Mouse (Mus musculus): ENCODE measurements around the gene Colec11.
A peak's percentile ranks its signal among the peaks of the same experiment; 100 is the strongest.

The Colec11 gene

DNA sequence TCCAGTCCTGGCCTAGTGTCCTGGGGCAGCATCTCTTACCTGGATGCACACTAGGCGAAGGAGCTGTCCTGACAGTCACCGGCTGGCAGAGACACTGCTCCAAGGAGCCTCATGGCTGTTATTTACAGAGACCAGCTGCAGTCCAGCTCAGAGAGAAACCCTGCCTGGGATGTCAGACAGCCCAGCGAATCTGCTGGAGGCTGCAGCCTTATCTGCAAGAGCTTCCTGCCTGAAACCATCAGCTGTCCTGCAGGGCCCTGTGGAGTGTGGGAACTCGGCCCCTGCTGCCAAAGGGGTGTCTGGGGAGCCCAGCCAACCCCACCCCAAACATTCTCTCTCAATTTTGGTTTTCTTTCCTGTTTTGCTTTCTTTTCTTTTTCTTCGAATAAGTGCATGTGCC, at the start of gene Colec11:
TSS of gene Colec11 (minus strand) at position 183 of the 400 bp plus-strand sequence.
- DNase-seq (ENCODE audit: low spot score in 2 of 2) = peak in 1 of 2 experiments; percentile 43

GRCm38 (mm10) chr12:28667287-28667686, 44.1 kb upstream of the Colec11 start:
- no peak for DNase-seq (ENCODE audit: low spot score in 2 of 2)

DNA sequence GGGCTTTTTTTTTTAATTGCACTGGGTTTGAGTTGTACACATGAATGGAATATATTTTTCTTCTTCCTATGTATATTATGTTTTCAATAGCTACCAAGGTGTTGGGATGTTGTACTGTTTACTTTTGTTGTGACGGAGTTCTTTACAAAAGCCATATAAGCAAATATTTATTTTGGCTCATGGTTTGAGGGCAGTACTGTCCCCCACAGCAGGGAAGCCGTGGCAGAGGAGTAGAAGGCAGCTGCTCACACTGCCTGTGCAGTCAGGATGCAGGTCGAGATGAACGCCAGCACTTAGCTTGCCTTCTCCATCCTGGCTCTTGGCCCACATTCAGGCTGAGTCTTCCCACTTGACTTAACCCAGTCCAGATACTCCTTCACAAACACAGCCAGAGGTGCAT, 43.6 kb upstream of the Colec11 start:
- no peak for DNase-seq (ENCODE audit: low spot score in 2 of 2)

DNA sequence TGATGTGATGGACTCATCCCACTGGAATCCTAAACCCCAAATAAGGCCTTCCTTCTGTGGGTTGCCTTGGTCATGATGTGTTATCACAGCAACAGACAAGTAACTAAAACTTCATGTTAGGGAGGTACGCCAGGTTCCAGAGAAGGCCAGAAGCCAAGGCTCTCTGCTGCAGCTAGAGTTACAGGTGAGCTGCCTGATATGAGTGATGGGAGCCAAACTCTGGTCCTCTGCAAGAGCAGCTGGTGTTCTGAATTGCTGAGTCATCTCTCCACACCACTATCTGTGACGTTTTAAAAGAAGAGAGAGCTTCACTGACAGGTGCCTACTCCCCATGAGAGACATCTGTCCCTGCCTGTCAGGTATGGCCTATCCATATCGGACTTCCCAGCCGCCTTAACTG, 39.5 kb upstream of the Colec11 start:
- DNase-seq (ENCODE audit: low spot score in 2 of 2) = no peak

DNA sequence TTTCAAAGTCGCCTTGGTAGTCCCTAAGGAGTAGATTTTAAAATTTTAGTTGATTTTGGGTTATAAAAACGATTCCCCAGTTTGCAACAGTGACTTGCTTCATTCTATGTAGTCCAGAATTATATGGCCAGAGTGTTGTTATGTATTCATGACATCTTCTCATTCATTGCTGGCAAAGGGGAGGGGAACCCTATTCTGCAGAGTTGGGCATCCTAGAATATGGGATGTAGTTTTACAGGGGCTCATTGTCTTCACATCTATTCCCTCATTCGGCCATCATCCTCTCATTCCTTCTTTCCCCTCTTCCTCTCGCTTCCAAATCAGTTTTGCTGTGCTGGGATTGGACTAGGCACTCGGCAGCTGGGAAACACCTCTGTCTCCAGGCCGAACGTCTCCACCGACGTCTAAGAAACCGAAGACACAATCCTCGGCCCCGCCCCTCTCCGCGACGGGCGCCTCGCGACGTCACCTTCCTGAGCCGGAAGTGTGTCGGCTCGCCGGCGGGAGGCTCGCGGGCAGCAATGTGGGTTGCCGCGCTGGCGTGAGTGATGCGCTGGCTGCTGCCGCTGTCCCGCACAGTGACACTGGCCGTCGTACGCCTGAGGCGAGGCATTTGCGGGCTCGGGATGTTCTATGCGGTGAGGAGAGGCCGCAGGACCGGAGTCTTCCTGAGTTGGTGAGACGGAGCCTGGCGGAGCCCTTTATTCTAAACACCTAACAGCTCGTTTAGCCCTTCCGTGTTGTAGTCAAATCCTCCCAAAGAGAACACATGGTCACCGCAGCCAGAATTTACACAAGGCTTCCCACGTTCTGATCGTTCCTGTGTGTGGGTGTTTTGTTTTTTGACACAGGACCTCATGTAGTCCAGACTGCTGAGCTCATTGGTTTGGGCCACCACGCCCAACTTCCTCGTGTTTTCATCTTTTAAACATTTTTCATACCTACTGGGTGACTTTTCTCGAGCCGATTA, 26.2 kb upstream of the Colec11 start, which contains the start of gene Rnaseh1:
TSS of gene Rnaseh1 (plus strand) at position 462 of the 970 bp plus-strand sequence.
- DNase-seq (ENCODE audit: low spot score in 2 of 2) = peak; percentile 83 to 90

DNA sequence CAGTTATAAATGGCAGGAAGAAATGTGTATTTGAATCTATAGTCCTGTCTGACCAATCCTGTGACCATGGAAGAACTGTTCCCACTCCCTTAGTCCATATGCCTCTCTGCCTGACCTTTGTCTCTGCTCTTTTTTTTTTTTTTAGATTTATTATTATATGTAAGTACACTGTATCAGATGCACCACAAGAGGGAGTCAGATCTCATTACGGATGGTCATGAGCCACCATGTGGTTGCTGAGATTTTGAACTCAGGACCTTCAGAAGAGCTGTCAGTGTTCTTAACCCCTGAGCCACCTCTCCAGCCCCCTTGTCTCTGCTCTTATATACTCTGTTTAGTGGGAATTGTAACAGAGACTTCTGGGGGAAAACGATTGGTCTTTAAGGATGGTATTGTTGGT, 15.6 kb upstream of the Colec11 start:
- no peak for DNase-seq (ENCODE audit: low spot score in 2 of 2)

DNA sequence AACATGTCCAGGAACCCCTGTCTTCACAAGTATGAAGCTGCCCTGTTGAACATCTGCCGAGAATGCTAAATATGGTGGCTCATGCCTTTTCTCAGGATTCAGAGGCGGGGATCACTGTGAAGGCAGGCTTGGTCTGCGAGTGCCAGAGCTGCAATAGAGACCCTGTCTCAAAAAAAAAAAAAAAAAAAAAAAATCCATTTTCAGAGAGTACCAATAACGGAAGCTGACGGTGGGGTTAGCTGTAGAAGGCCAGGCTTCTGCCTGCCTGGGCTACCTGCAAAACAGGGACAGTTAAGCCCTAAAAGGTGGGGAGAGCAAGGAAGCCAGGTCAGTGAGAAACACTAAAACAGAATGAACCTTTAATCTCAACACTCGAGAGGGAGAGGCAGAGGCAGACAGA, 13.4 kb upstream of the Colec11 start:
- no peak for DNase-seq (ENCODE audit: low spot score in 2 of 2)

DNA sequence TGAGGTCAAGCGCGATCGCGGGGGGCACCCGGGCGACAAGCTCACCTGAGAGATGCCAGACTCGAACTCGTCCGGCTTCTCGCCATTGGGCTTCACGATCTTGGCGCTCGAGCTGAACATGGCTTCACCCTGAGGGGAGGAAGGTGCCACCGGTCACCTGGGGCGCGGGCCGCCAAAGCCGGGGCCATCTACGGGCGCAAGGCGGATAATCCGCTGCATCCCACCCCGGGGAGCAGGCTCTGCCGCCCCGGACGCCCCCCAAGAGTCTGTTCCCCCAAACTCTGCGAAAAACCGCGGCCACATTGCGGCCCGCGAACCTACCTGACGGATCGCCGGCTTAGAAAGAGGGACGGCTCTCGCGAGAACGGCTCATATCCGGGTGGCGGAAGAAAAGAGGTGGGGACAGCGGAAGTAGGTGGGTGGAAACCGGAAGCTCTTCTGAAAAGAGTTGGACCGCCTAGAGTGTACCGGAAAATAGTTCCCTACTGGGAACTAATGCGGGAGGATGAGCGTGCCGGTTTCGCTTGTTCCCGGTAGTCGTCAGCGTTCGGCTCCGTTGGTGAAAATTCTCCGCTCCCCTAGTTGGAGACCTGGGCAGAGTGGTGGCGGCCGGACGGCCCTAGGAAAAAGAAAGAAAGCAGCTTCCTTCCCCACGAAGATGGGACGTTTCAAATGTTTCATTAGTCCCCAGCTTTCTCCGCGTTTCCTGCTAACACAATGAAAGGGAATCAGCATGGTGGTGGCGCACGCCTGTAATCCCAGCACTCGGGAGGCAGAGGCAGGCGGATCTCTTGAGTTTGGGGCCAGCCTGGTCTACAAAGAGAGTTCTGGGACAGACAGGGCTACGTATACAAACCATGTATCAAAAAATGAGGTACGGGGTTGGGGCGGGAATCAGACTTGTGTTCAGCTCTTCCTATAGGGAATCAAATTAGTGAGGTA, 12.6 kb upstream of the Colec11 start, which contains the start of gene Rps7:
TSS of gene Rps7 (minus strand) at position 419 of the 942 bp plus-strand sequence.
- DNase-seq (ENCODE audit: low spot score in 2 of 2) = peak; percentile 87 to 92

DNA sequence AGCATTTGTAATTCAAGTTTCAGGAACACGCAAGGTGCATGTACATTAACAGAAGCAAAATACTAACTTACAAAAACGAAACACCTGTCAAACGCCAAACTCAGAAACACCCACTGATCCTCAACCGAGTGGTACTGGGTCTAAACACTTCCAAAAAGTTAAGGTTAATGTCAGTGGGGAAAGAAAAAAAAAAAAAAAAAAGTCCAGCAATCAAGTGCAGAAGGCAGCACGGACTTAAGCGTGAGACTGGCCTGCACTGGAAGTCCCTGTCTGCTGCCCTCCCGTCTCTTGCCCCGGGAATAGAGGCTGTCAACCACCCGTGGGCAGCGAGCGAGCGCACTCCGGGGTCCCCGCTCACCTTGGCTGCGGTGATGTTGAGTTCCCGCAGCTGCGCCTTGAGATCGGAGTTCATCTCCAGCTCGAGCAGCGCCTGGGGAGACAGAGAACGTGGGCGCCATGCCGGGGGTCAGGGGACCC, 11.9 kb upstream of the Colec11 start:
- DNase-seq (ENCODE audit: low spot score in 2 of 2) = no peak

GRCm38 (mm10) chr12:28628436-28628835, 5.3 kb upstream of the Colec11 start:
- DNase-seq (ENCODE audit: low spot score in 2 of 2) = no peak

DNA sequence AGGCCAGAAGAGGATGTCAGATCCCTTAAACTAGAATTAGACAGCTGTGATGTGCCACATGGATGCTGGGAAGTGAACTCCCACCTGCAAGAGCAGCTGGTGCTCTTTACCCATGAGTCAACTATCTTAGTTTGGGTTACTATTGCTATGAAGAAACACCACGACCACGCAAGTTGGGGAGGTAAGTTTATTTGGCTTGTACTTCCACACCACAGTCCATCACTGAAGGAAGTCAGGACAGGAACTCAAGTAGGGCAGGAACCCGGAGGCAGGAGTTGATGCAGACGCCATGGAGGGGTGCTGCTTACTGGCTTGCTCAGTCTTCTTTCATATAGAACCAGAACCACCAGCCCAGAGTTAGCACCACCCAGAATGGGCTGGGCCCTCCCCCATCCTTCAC, 3.9 kb upstream of the Colec11 start:
- no peak for DNase-seq (ENCODE audit: low spot score in 2 of 2)

- no peak for DNase-seq (ENCODE audit: low spot score in 2 of 2)
Measured at GRCm38 (mm10) chr12:28625407-28625806, 2.2 kb upstream of the Colec11 start.

- no peak for DNase-seq (ENCODE audit: low spot score in 2 of 2)
Measured at GRCm38 (mm10) chr12:28624251-28624650, 1.1 kb upstream of the Colec11 start.

- DNase-seq (ENCODE audit: low spot score in 2 of 2) = no peak
Measured at GRCm38 (mm10) chr12:28622641-28623040, 536 bp downstream of the Colec11 start.

DNA sequence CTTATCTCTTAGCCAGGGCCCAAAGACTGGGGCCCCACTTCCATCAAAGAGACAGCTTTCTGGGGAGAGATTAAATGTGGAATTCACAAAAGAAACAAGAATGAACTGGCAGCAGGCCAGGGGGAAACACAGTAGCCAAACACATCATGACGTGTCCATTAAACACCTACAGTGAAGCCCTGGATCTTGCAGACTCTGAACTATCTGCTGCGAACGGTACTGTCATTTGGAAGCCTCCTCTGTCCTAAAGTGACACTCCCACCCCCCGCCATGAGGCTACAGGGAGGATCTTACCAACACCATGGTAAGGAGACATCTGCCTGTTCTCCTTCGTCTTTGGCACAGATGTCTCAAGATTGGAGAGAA, 1.0 kb downstream of the Colec11 start:
- no peak for DNase-seq (ENCODE audit: low spot score in 2 of 2)

DNA sequence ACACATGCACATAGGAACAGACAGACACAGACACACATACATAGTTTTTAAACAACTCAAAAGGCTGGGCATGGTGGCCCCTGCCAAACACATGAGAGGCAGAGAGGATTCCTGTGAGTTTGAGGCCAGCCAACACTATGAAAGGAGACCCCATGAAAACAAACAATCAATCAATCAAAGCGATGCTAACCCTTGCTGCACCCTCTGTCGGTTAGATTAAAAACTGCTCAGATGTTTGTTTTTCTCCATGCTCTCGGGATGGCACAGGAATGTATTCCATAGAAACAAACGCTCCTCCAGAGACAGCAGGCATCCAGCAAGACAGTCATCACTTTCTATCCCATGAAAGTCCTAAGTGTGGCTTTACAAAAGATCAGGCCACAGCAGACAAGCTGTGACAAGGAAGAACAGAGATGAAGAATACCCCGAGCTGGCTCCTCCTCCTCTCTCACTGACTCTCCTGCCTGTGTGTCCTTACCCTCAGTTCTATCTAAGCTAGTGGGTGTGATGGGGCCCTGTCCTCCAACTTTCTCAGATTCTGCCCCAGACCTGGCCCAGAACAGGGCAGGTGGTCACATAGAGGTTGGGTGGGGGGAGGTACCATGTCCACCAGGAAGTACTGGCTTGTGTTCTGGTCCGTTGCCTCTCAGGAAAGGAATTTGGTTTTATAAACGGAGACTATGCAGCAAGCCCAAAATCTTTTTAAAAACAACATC, 1.6 kb downstream of the Colec11 start:
- no peak for DNase-seq (ENCODE audit: low spot score in 2 of 2)

DNA sequence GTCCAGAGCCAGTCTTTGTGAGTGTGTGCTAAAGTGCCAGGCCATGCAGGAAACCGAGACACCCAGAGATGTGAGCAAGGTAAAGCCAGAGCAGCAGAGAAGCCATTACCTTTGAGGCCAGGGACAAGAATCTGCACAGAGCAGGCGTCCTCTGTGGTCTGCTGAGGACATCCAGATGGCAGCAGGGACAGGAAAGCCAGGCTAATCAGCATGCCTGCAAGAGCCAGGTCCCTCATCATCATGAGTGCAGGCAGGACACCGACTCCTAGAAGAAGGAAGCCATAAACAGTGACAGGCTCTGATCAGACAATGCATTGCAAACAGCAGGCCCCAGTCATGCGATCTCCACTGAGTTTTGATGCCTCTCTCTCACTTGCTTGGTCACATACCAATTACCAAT, 5.9 kb downstream of the Colec11 start:
- DNase-seq (ENCODE audit: low spot score in 2 of 2) = no peak

GRCm38 (mm10) chr12:28614401-28614800, 8.8 kb downstream of the Colec11 start:
- DNase-seq (ENCODE audit: low spot score in 2 of 2) = no peak

DNA sequence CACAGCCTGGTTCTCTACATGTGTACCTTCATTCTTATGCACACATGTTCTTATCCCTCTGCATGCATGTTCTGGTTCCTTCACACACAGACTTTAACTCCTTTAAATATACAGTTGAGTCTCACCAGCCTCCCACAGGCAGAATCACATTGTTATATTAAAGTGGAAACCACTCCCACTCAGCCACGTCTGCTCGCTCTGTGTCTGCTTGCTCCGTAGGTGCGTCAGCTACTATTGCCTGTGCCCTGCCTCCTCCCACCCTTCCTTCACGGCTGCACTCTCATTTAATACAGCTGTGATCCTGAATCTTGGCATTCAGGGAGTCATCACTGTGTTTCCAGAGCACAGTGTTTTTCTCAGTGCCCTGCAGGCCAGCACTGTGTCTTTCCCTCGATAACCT, 10.8 kb downstream of the Colec11 start:
- no peak for DNase-seq (ENCODE audit: low spot score in 2 of 2)

DNA sequence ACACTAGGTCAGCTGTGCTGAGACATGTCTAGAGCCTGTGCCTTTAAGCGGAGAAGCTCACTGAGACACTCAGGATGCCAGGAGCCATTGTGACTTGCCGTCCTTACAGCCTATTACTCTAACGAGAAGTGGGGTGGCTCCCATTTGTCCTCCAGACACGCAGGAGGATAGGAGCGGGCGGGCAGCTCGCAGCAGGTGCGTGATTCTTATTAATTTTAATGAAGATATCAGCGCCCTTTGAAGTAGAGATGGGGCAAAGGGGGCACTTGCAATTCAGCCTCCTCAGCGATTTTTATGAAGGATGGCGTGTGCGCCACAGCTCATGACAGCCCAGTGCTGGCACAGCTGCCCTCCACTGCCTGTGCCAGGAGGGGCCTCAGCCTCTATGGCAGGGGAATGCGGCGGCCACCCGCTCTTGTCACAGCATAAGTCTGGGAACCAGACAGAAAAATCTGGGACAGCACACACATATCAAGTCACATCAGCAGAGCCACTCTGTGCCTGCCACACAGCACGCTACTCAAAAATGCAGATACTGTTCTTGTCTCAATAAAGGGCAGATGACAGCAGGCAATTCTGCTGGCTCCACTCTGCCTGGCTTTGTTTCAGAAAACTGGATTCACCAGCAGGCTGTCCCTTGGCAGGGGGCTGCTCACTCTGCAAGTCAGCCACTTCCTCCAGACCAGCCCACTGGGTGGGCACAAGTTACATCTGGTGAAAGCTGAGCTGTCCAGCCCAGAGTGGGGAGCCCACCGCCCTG, 15.5 kb downstream of the Colec11 start:
- no peak for DNase-seq (ENCODE audit: low spot score in 2 of 2)

DNA sequence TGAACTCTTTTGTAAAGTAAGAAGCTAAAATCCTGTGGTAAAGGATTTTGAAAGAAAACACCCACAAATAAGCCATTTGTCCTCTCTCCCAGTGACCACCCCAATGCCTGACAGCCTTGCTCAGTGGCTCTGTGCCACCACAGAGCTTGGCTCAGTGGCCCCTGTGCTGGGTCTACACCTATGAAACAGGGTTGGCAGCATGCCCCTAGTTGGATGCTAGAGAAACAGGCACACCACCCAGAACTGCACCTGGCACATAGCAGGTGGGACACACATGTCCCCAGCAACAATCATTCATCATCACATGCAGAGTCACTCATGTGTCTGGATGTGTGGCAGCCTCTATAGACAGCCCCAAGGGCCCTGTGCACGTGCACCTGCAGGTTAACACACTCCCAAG, 19.7 kb downstream of the Colec11 start:
- DNase-seq (ENCODE audit: low spot score in 2 of 2) = no peak

Measured in urinary bladder, postnatal 4 days (tissue).